In the genomic region with DNA sequence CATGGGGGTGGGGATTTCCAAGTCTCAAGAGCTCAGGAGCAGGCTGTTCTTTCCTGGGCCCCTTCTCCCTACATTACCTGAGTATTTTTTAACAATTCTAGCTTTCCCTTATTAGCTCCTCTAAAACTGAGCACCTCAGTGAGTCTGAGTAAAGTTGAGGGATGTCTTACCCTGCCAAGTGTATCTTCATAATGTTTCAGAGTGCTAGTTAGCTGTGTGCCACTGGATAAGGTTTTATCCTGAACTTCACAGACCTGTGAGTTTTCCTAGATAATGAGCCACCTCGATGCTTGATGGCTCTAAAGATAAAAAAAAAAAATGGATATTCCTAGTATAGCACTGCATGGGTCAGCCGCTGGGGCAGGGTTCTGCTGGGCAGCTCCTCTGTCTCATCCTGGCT, we compare ENCODE assay signal across 14 mouse cellular contexts.
"Had no signal": no experiment of that assay in that cellular context is flagged by ENCODE, and none has a peak within 500 bp of the region (broad histone marks: within the 10 kb centered on the region; RNA-seq: fewer than 3 reads in every experiment).

No protein-coding gene starts in this region.

- H3K27me3 ChIP-seq: midbrain, embryonic 13.5 days; midbrain, embryonic 15.5 days; neural tube, embryonic 12.5 days had no signal

- H3K4me3 ChIP-seq: midbrain, embryonic 13.5 days; midbrain, embryonic 15.5 days; neural tube, embryonic 12.5 days had no signal

- H3K27ac ChIP-seq: midbrain, embryonic 13.5 days; midbrain, embryonic 15.5 days; neural tube, embryonic 12.5 days had no signal

- H3K9me3 ChIP-seq: midbrain, embryonic 13.5 days; midbrain, embryonic 15.5 days; neural tube, embryonic 12.5 days had no signal

- DNase-seq: lung, adult 18-20 months; lung, embryonic 14.5 days; lung, postnatal 10 days; lung, postnatal 4 days; right cerebral cortex, postnatal 25 days; right cerebral cortex, postnatal 4 days; spleen, adult 18-20 months; thymus, adult 18-20 months; thymus, postnatal 14 days; thymus, postnatal 36 days had no signal

- H3K4me2 ChIP-seq: lung, embryonic 14.5 days; midbrain, embryonic 11.5 days; midbrain, embryonic 13.5 days; midbrain, embryonic 15.5 days; neural tube, embryonic 12.5 days had no signal

- ATAC-seq: midbrain, embryonic 13.5 days; midbrain, embryonic 15.5 days had no signal

- H3K9ac ChIP-seq: lung, embryonic 14.5 days; midbrain, embryonic 13.5 days; midbrain, embryonic 15.5 days; neural tube, embryonic 12.5 days had no signal

- H3K36me3 ChIP-seq: midbrain, embryonic 13.5 days; midbrain, embryonic 15.5 days; neural tube, embryonic 12.5 days had no signal

- H3K4me1 ChIP-seq: midbrain, embryonic 13.5 days; midbrain, embryonic 15.5 days; neural tube, embryonic 12.5 days had no signal
